Mouse (Mus musculus) MEL (cell line): ENCODE results near the gene Tmem115. TPM values are rescaled to one million over a fixed set of nuclear protein-coding genes. Genes with fewer than 3 reads are reported as not detected.

Experiments used
- DNase-seq: peaks from one replicate; pipeline ENCODE4 v3.0.0; 2011; ENCODE audit warnings: low read depth, low spot score
- H3K27ac ChIP-seq: 2 replicates; pipeline ENCODE4 v1.5.1; 2012; ENCODE audit warnings: low read depth, mild to moderate bottlenecking, control low read depth, low read length, moderate library complexity; ENCODE audit not compliant: control insufficient read depth
- H3K27me3 ChIP-seq, 2 experiments: fragments of 150-350 bp in 1 of 2; sonication (generic) in 1 of 2; 2 replicates each; pipeline ENCODE4 v1.6.1; 2012; ENCODE audit warnings: low read length in 2 of 2, mild to moderate bottlenecking in 2 of 2, improper control_type of control experiment in 1 of 2, moderate library complexity in 1 of 2; ENCODE audit not compliant: insufficient read depth in 2 of 2, control insufficient read depth in 1 of 2
- H3K36me3 ChIP-seq, 2 experiments: 2 replicates each; pipeline ENCODE4 v1.6.1; 2012 to 2014; ENCODE audit warnings: low read length in 2 of 2, improper control_type of control experiment in 1 of 2, inconsistent platforms in 1 of 2, mild to moderate bottlenecking in 1 of 2; ENCODE audit not compliant: insufficient read depth in 2 of 2, control insufficient read depth in 1 of 2
- H3K4me1 ChIP-seq, 2 experiments: fragments of 150-350 bp in 1 of 2; sonication (generic) in 1 of 2; 2 replicates each; pipeline ENCODE4 v1.6.1; 2012; ENCODE audit warnings: low read length in 2 of 2, improper control_type of control experiment in 1 of 2, mild to moderate bottlenecking in 1 of 2; ENCODE audit not compliant: insufficient read depth in 2 of 2, control insufficient read depth in 1 of 2
- H3K4me3 ChIP-seq, 2 experiments: fragments of 150-350 bp in 1 of 2; sonication (generic) in 1 of 2; 2 replicates each; pipeline ENCODE4 v1.5.1; 2012; ENCODE audit warnings: low read depth in 2 of 2, low read length in 2 of 2, mild to moderate bottlenecking in 2 of 2, moderate library complexity in 2 of 2, control low read depth in 1 of 2, improper control_type of control experiment in 1 of 2; ENCODE audit not compliant: control insufficient read depth in 1 of 2, insufficient read depth in 1 of 2
- H3K79me2 ChIP-seq: 2 replicates; pipeline ENCODE4 v1.6.1; 2012; ENCODE audit warnings: mild to moderate bottlenecking, low read length, moderate library complexity; ENCODE audit not compliant: control insufficient read depth, poor library complexity, insufficient read depth
- H3K9ac ChIP-seq: 2 replicates; pipeline ENCODE4 v1.6.1; 2012; ENCODE audit warnings: low read depth, mild to moderate bottlenecking, control low read depth, low read length, moderate library complexity; ENCODE audit not compliant: control insufficient read depth, poor library complexity, severe bottlenecking
- H3K9me3 ChIP-seq: fragments of 150-350 bp; sonication (generic); replicated peaks from 2 replicates; pipeline ENCODE4 v1.6.1; 2012; ENCODE audit warnings: mild to moderate bottlenecking, low read length, improper control_type of control experiment, moderate library complexity; ENCODE audit not compliant: insufficient read depth
- CHD2 ChIP-seq: IDR thresholded peaks from 2 replicates; pipeline ENCODE4 v1.6.1; 2011; ENCODE audit warnings: low read length, improper control_type of control experiment
- CTCF ChIP-seq, 3 experiments: IDR thresholded peaks in 2 of 3; conservative IDR thresholded peaks in 1 of 3; 2 replicates each; pipeline ENCODE4 v1.5.1; 2011 to 2012; ENCODE audit warnings: low read length in 3 of 3, low read depth in 2 of 3, mild to moderate bottlenecking in 2 of 3, improper control_type of control experiment in 1 of 3, inconsistent platforms in 1 of 3, mixed read lengths in 1 of 3, moderate library complexity in 1 of 3; ENCODE audit not compliant: control insufficient read depth in 1 of 3, insufficient read depth in 1 of 3, poor library complexity in 1 of 3, severe bottlenecking in 1 of 3
- E2F4 ChIP-seq: IDR thresholded peaks from 2 replicates; pipeline ENCODE4 v1.6.1; 2011; ENCODE audit warnings: low read depth, low read length, improper control_type of control experiment, borderline replicate concordance
- ETS1 ChIP-seq: IDR thresholded peaks from 2 replicates; pipeline ENCODE4 v1.6.1; 2012; ENCODE audit warnings: low read depth, mild to moderate bottlenecking, inconsistent platforms, low read length, improper control_type of control experiment, moderate library complexity
- GABPA ChIP-seq: IDR thresholded peaks from 2 replicates; pipeline ENCODE4 v1.6.1; 2012; ENCODE audit warnings: low read depth, mild to moderate bottlenecking, inconsistent platforms, low read length, improper control_type of control experiment, moderate library complexity
- KAT2A ChIP-seq: conservative IDR thresholded peaks from 2 replicates; pipeline ENCODE4 v1.6.1; 2012; ENCODE audit warnings: low read depth, low read length, improper control_type of control experiment, inconsistent platforms
- MAFK ChIP-seq: IDR thresholded peaks from 2 replicates; pipeline ENCODE4 v1.6.1; 2011; ENCODE audit warnings: low read depth, mild to moderate bottlenecking, low read length, improper control_type of control experiment, borderline replicate concordance
- MEF2A ChIP-seq: IDR thresholded peaks from 2 replicates; pipeline ENCODE4 v1.6.1; 2014; ENCODE audit warnings: low read depth, mild to moderate bottlenecking, inconsistent platforms, low read length, improper control_type of control experiment; ENCODE audit not compliant: poor library complexity, insufficient replicate concordance, severe bottlenecking; ENCODE audit errors: extremely low read depth
- MXI1 ChIP-seq: IDR thresholded peaks from 2 replicates; pipeline ENCODE4 v1.6.1; 2011; ENCODE audit warnings: mild to moderate bottlenecking, low read depth, low read length, improper control_type of control experiment
- MYC ChIP-seq: IDR thresholded peaks from 2 replicates; pipeline ENCODE4 v1.6.1; 2011; ENCODE audit warnings: low read depth, mild to moderate bottlenecking, low read length, improper control_type of control experiment, moderate library complexity
- NELFE ChIP-seq: IDR thresholded peaks from 2 replicates; pipeline ENCODE4 v1.6.1; 2011; ENCODE audit warnings: low read depth, low read length, improper control_type of control experiment
- POLR2A ChIP-seq, 2 experiments: IDR thresholded peaks; 2 replicates each; pipeline ENCODE4 v1.6.1; 2011 to 2012; ENCODE audit warnings: low read length in 2 of 2, mild to moderate bottlenecking in 2 of 2, control low read depth in 1 of 2, improper control_type of control experiment in 1 of 2, low read depth in 1 of 2, moderate library complexity in 1 of 2; ENCODE audit not compliant: control insufficient read depth in 1 of 2, insufficient read depth in 1 of 2, poor library complexity in 1 of 2
- RCOR1 ChIP-seq: IDR thresholded peaks from 2 replicates; pipeline ENCODE4 v1.6.1; 2012; ENCODE audit warnings: low read depth, mild to moderate bottlenecking, inconsistent platforms, low read length, improper control_type of control experiment
- TCF12 ChIP-seq: IDR thresholded peaks from 2 replicates; pipeline ENCODE4 v1.6.1; 2014; ENCODE audit warnings: low read depth, mild to moderate bottlenecking, inconsistent platforms, low read length, improper control_type of control experiment, moderate library complexity
- USF2 ChIP-seq, 2 experiments: IDR thresholded peaks; 2 replicates each; pipeline ENCODE4 v1.6.1; 2011 to 2012; ENCODE audit warnings: improper control_type of control experiment in 2 of 2, low read length in 2 of 2, borderline replicate concordance in 1 of 2, inconsistent platforms in 1 of 2, low read depth in 1 of 2, mild to moderate bottlenecking in 1 of 2; ENCODE audit not compliant: insufficient read depth in 1 of 2
- ZC3H11A ChIP-seq: IDR thresholded peaks from 2 replicates; pipeline ENCODE4 v1.6.1; 2012; ENCODE audit warnings: low read depth, mild to moderate bottlenecking, inconsistent platforms, low read length, improper control_type of control experiment
- ZMIZ1 ChIP-seq: IDR thresholded peaks from 2 replicates; pipeline ENCODE4 v1.6.1; 2012; ENCODE audit warnings: low read depth, mild to moderate bottlenecking, inconsistent platforms, low read length, improper control_type of control experiment, moderate library complexity
- polyA plus RNA-seq, 2 experiments: library from polyadenylated mRNA; stranded (reverse) in 1 of 2; unstranded in 1 of 2; fragments of >175 nt in 1 of 2; fragments of >200 nt in 1 of 2; gene quantifications; 2 replicates each; pipeline versions ENCODE4 v1.2.1 to v1.2.4; 2012; ENCODE audit warnings: low replicate concordance in 2 of 2, low read depth in 1 of 2; ENCODE audit not compliant: insufficient read length in 2 of 2, insufficient read depth in 1 of 2, missing spikeins in 1 of 2
- total RNA-seq: library from RNA; depleted of rRNA; stranded (reverse); fragments of 300-350 nt; gene quantifications from 2 replicates; pipeline ENCODE4 v1.2.3, GENCODE M21; 2012

The Tmem115 gene
- total and polyA plus RNA-seq, 3 experiments = 34.6 to 39.3 TPM; not detected in 1

- peaks cover 8 to 28% of the 10 kb centered on the region in 2 experiments; a peak in 3 of 4 replicates for H3K4me1 ChIP-seq
- H3K36me3 ChIP-seq = peaks cover 0 to 18% of the 10 kb centered on the region in 2 experiments; a peak in 2 of 4 replicates
- H3K27ac ChIP-seq = peak overlapping the region; percentile 55
- no peaks in the 10 kb centered on the region for H3K9me3 ChIP-seq
- peaks cover 30% of the 10 kb centered on the region for H3K79me2 ChIP-seq
- peak overlapping the region; percentile 81 to 98; a peak in 3 of 4 replicates for H3K4me3 ChIP-seq
- DNase-seq = no peak
- TF ChIP-seq RCOR1 (no peak), CHD2 (no peak), CTCF (IDR thresholded peaks at IDR 0.05 in 2 of 3, conservative IDR thresholded peaks at IDR 0.05 in 1 of 3; ENCODE audit: control insufficient read depth in 1 of 3, insufficient read depth in 1 of 3, low read depth in 2 of 3, low read length in 3 of 3, poor library complexity in 1 of 3, severe bottlenecking in 1 of 3) (no peak)
- H3K27me3 ChIP-seq = no peaks in the 10 kb centered on the region
- peak overlapping the region; percentile 78; the same call in 1 of the 2 replicates for H3K9ac ChIP-seq
These were observed 48.8 kb downstream of the Tmem115 start for GRCm38 (mm10) chr9:107582509-107583062.

GRCm38 (mm10) chr9:107583174-107583573 lies 49.4 kb downstream of the Tmem115 start:
- no peak for DNase-seq
- no peak overlapping the region for H3K9ac ChIP-seq
- H3K4me1 ChIP-seq = peaks cover 8 to 28% of the 10 kb centered on the region in 2 experiments; a peak in 3 of 4 replicates
- no peak for TF ChIP-seq E2F4
- TF ChIP-seq MAFK = no peak
- no peak for TF ChIP-seq ZC3H11A
- no peak for TF ChIP-seq ZMIZ1
- TF ChIP-seq GABPA = no peak
- no peak for TF ChIP-seq ETS1
- no peak for TF ChIP-seq MXI1
- TF ChIP-seq MYC = no peak
- TF ChIP-seq TCF12 = no peak
- no peak for TF ChIP-seq NELFE
- TF ChIP-seq MEF2A = no peak
- no peaks in the 10 kb centered on the region for H3K9me3 ChIP-seq
- H3K79me2 ChIP-seq = peaks cover 36% of the 10 kb centered on the region
- no peak overlapping the region for H3K27ac ChIP-seq
- no peak overlapping the region for H3K4me3 ChIP-seq
- H3K27me3 ChIP-seq = no peaks in the 10 kb centered on the region
- peaks cover 0 to 18% of the 10 kb centered on the region in 2 experiments; a peak in 2 of 4 replicates for H3K36me3 ChIP-seq

- TF ChIP-seq MXI1 (no peak), USF2 (IDR thresholded peaks at IDR 0.05; ENCODE audit: borderline replicate concordance in 1 of 2, insufficient read depth in 1 of 2, low read depth in 1 of 2, low read length in 2 of 2) (no peak), POLR2A (IDR thresholded peaks at IDR 0.05; ENCODE audit: control insufficient read depth in 1 of 2, insufficient read depth in 1 of 2, low read depth in 1 of 2, low read length in 2 of 2, poor library complexity in 1 of 2) (no peak), RCOR1 (no peak), KAT2A (no peak), MYC (no peak)
- TF ChIP-seq, all 39 proteins: peak for 0
- DNase-seq = peak; percentile 29
- peak overlapping the region in 1 of 2 experiments; percentile 10; a peak in 2 of 4 replicates for H3K4me3 ChIP-seq
- H3K27ac ChIP-seq = peak overlapping the region; percentile 94
- peak overlapping the region; percentile 49 for H3K9ac ChIP-seq
- no peaks in the 10 kb centered on the region for H3K9me3 ChIP-seq
- H3K4me1 ChIP-seq = peaks cover 16 to 37% of the 10 kb centered on the region in 2 experiments; a peak in 3 of 4 replicates
- H3K27me3 ChIP-seq = no peaks in the 10 kb centered on the region
- H3K36me3 ChIP-seq = peaks cover 4 to 35% of the 10 kb centered on the region in 2 experiments; a peak in 3 of 4 replicates
- H3K79me2 ChIP-seq = peaks cover 54% of the 10 kb centered on the region
These were observed 52.8 kb downstream of the Tmem115 start for GRCm38 (mm10) chr9:107586504-107586903.
